ENCODE assay signal across 8 mouse cellular contexts in the genomic region with DNA sequence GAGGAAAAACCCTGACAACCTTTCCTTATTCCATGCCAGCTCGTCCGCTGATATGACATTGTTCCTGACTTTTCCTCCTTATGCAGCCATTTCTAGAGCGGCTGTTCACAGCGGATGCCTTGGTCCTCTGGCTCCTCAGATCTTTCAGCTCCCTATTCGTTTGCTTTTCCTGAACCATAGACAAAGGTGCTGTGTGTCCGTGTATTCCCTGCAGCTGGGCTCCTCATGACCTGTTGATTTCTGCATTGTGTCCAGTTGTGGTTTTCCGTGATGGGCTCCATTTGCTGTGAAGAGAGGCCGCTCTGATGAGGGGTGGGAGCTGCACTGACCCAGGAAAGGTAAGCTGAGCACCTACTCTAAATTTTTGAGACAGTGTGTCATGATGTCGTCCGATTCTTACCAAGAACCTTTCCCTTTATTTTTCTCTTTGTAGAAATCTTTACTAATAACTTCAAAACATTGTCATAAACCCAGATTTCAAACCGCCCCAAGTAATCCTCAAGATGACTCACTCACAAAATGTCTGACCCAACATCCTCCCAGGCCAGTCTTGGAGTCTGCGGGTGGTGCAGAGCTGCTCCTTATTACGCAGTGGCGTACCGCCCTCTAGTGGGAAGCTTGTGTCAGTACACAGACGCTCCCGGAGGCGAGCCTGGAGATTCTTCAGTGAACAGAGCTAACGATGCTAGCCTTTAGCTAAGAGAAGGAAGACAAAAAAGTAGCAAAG. TPM values are rescaled to one million over a fixed set of nuclear protein-coding genes. Genes with fewer than 3 reads are reported as not detected.
DNase-seq lines count a peak whose midpoint lies in the region; ATAC-seq lines count a peak whose summit lies in the region.

No protein-coding gene starts in this region.

- H3K27ac ChIP-seq in liver, embryonic 12.5 days, result no peak overlapping the region
- no peak overlapping the region for H3K27ac ChIP-seq in midbrain, embryonic 15.5 days

- 36% methylated on average over 19 of the region's 19 CpGs for WGBS in liver, embryonic 12.5 days (ENCODE audit: insufficient replicate concordance)
- 38% methylated on average over 19 of the region's 19 CpGs for WGBS in midbrain, embryonic 15.5 days

- peak; percentile 83 for DNase-seq in liver
- peak; percentile 82 for DNase-seq in embryo, embryonic 11.5 days (ENCODE audit: low read depth, low spot score)
- DNase-seq in gastrocnemius, postnatal 4 days (ENCODE audit: low spot score in 2 of 2), result peak; percentile 80 to 86
- peak; percentile 65 for DNase-seq in kidney, adult 11 months
- DNase-seq in left cerebral cortex, postnatal 4 days, result peak; percentile 91
- peak; percentile 71 to 75 for DNase-seq in spleen, adult 18-20 months

- H3K9me3 ChIP-seq in liver, embryonic 12.5 days (replicated peaks), result no peaks in the 10 kb centered on the region
- no peaks in the 10 kb centered on the region for H3K9me3 ChIP-seq in midbrain, embryonic 15.5 days

- H3K4me1 ChIP-seq in liver, embryonic 12.5 days, result peaks cover 18% of the 10 kb centered on the region
- H3K4me1 ChIP-seq in midbrain, embryonic 15.5 days, result peaks cover 14% of the 10 kb centered on the region

- no peak overlapping the region for H3K4me3 ChIP-seq in liver, embryonic 12.5 days
- H3K4me3 ChIP-seq in midbrain, embryonic 15.5 days, result no peak overlapping the region

- no peak for ATAC-seq in liver, embryonic 12.5 days
- ATAC-seq in midbrain, embryonic 15.5 days (replicated peaks), result peak; percentile 40

- peaks cover 5% of the 10 kb centered on the region for H3K36me3 ChIP-seq in liver, embryonic 12.5 days
- H3K36me3 ChIP-seq in midbrain, embryonic 15.5 days (replicated peaks), result no peaks in the 10 kb centered on the region

- no peak overlapping the region for H3K4me2 ChIP-seq in liver, embryonic 12.5 days
- no peak overlapping the region for H3K4me2 ChIP-seq in midbrain, embryonic 15.5 days

- no peak overlapping the region for H3K9ac ChIP-seq in liver, embryonic 12.5 days
- no peak overlapping the region for H3K9ac ChIP-seq in midbrain, embryonic 15.5 days

- H3K27me3 ChIP-seq in liver, embryonic 12.5 days (replicated peaks), result no peaks in the 10 kb centered on the region; the same call in 1 of the 2 replicates
- no peaks in the 10 kb centered on the region for H3K27me3 ChIP-seq in midbrain, embryonic 15.5 days (replicated peaks)

- intact Hi-C loops in left cerebral cortex, postnatal 4 days (cut with DNase I), result loop anchor here (2.0 to 10.0 kb wide), 2 partner anchors 93 to 235 kb away; no protein-coding TSS in a partner anchor

RNA-seq across cellular contexts. Expression of a gene that starts 3.7 kb away (rescaled TPM):
- 49.4 and 51.0 TPM in 2 replicates for polyA plus RNA-seq in liver, embryonic 12.5 days (2016; fragmentation: Nextera tagmentation; extraction: Ambion mirVana)
- total RNA-seq in gastrocnemius, postnatal 4 days (2021), result 1 to 10 TPM; 8.6 to 8.7 TPM
- total RNA-seq in left cerebral cortex, postnatal 4 days (2021), result 1 to 10 TPM; 4.8 to 6.1 TPM
- polyA plus RNA-seq in midbrain, embryonic 15.5 days (2015; fragmentation: Nextera tagmentation; extraction: Ambion mirVana), result 6.8 and 7.1 TPM in 2 replicates
